Mouse (Mus musculus) liver, embryonic 18 days (tissue): ENCODE data around the gene Ubp1. TPM values are rescaled to one million over a fixed set of nuclear protein-coding genes. Genes with fewer than 3 reads are reported as not detected.

ENCODE experiments used
- polyA plus RNA-seq: library from polyadenylated mRNA; depleted of rRNA; stranded (reverse); fragments of >200 nt; gene quantifications from 2 replicates; pipeline ENCODE4 v1.2.3, GENCODE M21; 2012; rRNA removed

The Ubp1 gene
- polyA plus RNA-seq: 41.2 and 47.1 TPM in 2 replicates

GRCm38 (mm10) chr9:113930534-113931374 lies at the start of gene Ubp1:
Gene Ubp1, plus strand, starts transcription at chr9:113930934.

Other genes with a start within 250 kb of the Ubp1 start
- 26.3 and 30.2 TPM in 2 replicates for gene Pdcd6ip, start 222.7 kb upstream of the Ubp1 start, polyA plus RNA-seq
- gene Clasp2, start 189.5 kb upstream of the Ubp1 start, polyA plus RNA-seq: 3.1 and 3.5 TPM in 2 replicates
- 0.41 and 0.42 TPM in 2 replicates for gene Fbxl2, start 115.3 kb downstream of the Ubp1 start, polyA plus RNA-seq
- gene Susd5, start 126.2 kb downstream of the Ubp1 start, polyA plus RNA-seq: not detected in 2 replicates